Mouse (Mus musculus): ENCODE results near the gene Arid3a.

GRCm38 (mm10) chr10:79991099-79991498 is 64.3 kb downstream of the Arid3a start:
- TF ChIP-seq POLR2A (IDR thresholded peaks at IDR 0.05; ENCODE audit: low read depth, low read length): no peak
- TF ChIP-seq CTCF (IDR thresholded peaks at IDR 0.05; ENCODE audit: extremely low read depth, insufficient read depth, insufficient read length, insufficient replicate concordance): no peak
